11 mouse cellular contexts compared by ENCODE assay signal in the genomic region with DNA sequence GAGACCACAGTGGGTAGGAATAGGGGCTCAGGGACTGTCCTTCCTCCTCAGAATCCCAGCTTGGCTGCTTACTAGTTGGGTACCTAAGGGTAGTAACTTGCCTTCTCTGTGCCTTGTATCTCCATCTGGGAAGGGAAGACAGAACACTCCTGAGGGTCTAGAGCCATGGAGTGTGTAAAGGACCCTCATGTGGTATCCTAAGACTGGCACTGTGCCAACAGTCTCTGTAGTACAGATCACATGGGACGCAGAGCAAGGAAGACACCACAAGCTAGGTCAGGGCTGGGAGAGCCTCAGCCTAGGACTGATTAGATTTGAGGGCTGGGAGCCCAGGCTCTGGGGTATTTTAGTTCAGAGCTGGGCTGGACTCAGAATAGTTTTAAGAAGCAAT. TPM values are rescaled to one million over a fixed set of nuclear protein-coding genes. Genes with fewer than 3 reads are reported as not detected.
DNase-seq lines count a peak whose midpoint lies in the region; ATAC-seq and TF ChIP-seq lines count a peak whose summit lies in the region.
"Had no signal": no experiment of that assay in that cellular context is flagged by ENCODE, and none has a peak within 500 bp of the region (broad histone marks: within the 10 kb centered on the region; RNA-seq: fewer than 3 reads in every experiment).

No protein-coding gene starts in this region.

- H3K9me3 ChIP-seq in heart, embryonic 16.5 days (replicated peaks; ENCODE audit: control insufficient read depth, low read length), result no peaks in the 10 kb centered on the region
- H3K9me3 ChIP-seq in lung, postnatal 0 days (ENCODE audit: low read length), result no peaks in the 10 kb centered on the region
- H3K9me3 ChIP-seq in forebrain, embryonic 14.5 days (replicated peaks; ENCODE audit: control insufficient read depth, low read length), result no peaks in the 10 kb centered on the region
- H3K9me3 ChIP-seq in neural tube, embryonic 15.5 days (replicated peaks), result no peaks in the 10 kb centered on the region

- H3K9ac ChIP-seq in heart, embryonic 16.5 days (ENCODE audit: low read length), result no peak overlapping the region
- H3K9ac ChIP-seq in lung, postnatal 0 days (replicated peaks; ENCODE audit: low read depth), result no peak overlapping the region
- no peak overlapping the region for H3K9ac ChIP-seq in forebrain, embryonic 14.5 days (ENCODE audit: low read length)
- no peak overlapping the region for H3K9ac ChIP-seq in neural tube, embryonic 15.5 days (replicated peaks)

- TF ChIP-seq EP300 in lung, postnatal 0 days (IDR thresholded peaks at IDR 0.05), result no peak

- 29% methylated on average over 1 of the region's 1 CpGs for WGBS in heart, embryonic 16.5 days
- 38% methylated on average over 1 of the region's 1 CpGs for WGBS in lung, postnatal 0 days
- WGBS in forebrain, embryonic 14.5 days, result 65% methylated on average over 1 of the region's 1 CpGs
- 59% methylated on average over 1 of the region's 1 CpGs for WGBS in neural tube, embryonic 15.5 days

- TF ChIP-seq CTCF in lung, postnatal 0 days (IDR thresholded peaks at IDR 0.05), result no peak

- intact Hi-C loops in heart, postnatal 25 days (cut with DNase I), result no loop called here

- DNase-seq in heart, postnatal 25 days (ENCODE audit: low spot score), result no peak
- no peak for DNase-seq in lung, postnatal 0 days (ENCODE audit: low spot score)
- no peak for DNase-seq in lung, postnatal 14 days
- peak; percentile 52 for DNase-seq in forebrain, embryonic 14.5 days (ENCODE audit: low spot score)
- DNase-seq in gastrocnemius, postnatal 25 days, result no peak
- DNase-seq: kidney, postnatal 14 days; lung, adult 2 months; right cerebral cortex, adult 18-20 months had no signal

- ATAC-seq in heart, embryonic 16.5 days (replicated peaks; ENCODE audit: extremely low read depth, insufficient read depth, low FRiP score), result 0 out of 2 replicates have a peak, but pooled peaks have one; percentile 43
- ATAC-seq in lung, postnatal 0 days, result peak; percentile 22; the same call in 1 of the 2 replicates
- peak; percentile 43; the same call in 1 of the 2 replicates for ATAC-seq in forebrain, embryonic 14.5 days
- ATAC-seq in neural tube, embryonic 15.5 days (ENCODE audit: low FRiP score), result peak; percentile 5; the same call in 1 of the 2 replicates
- ATAC-seq in megakaryocyte-erythroid progenitor cell, adult 5-6 weeks (replicated peaks; ENCODE audit: low FRiP score, low TSS enrichment, poor library complexity, severe bottlenecking), result no peak

- H3K4me2 ChIP-seq in heart, embryonic 16.5 days (ENCODE audit: low read depth, low read length), result no peak overlapping the region
- H3K4me2 ChIP-seq in lung, postnatal 0 days (replicated peaks; ENCODE audit: low read depth, low read length), result no peak overlapping the region
- no peak overlapping the region for H3K4me2 ChIP-seq in forebrain, embryonic 14.5 days (ENCODE audit: low read length)
- no peak overlapping the region for H3K4me2 ChIP-seq in neural tube, embryonic 15.5 days

- H3K4me1 ChIP-seq in heart, embryonic 16.5 days (ENCODE audit: control insufficient read depth, insufficient read depth, low read length), result peaks cover 18% of the 10 kb centered on the region
- peaks cover 5% of the 10 kb centered on the region; the same call in 1 of the 2 replicates for H3K4me1 ChIP-seq in lung, postnatal 0 days (ENCODE audit: insufficient read depth, low read depth, low read length)
- H3K4me1 ChIP-seq in forebrain, embryonic 14.5 days (ENCODE audit: control insufficient read depth, insufficient read depth, low read length), result peaks cover 13% of the 10 kb centered on the region; the same call in 1 of the 2 replicates
- H3K4me1 ChIP-seq in neural tube, embryonic 15.5 days, result peaks cover 15% of the 10 kb centered on the region

- H3K27me3 ChIP-seq in heart, embryonic 16.5 days (ENCODE audit: control insufficient read depth, insufficient read depth, low read length), result no peaks in the 10 kb centered on the region
- H3K27me3 ChIP-seq in lung, postnatal 0 days (replicated peaks; ENCODE audit: insufficient read depth, low read length), result no peaks in the 10 kb centered on the region
- no peaks in the 10 kb centered on the region for H3K27me3 ChIP-seq in forebrain, embryonic 14.5 days (replicated peaks; ENCODE audit: control insufficient read depth, insufficient read depth, low read length)
- H3K27me3 ChIP-seq in neural tube, embryonic 15.5 days (replicated peaks), result 0 out of 2 replicates have a peak, but pooled peaks cover 2% of the 10 kb centered on the region

- H3K36me3 ChIP-seq in heart, embryonic 16.5 days (ENCODE audit: control insufficient read depth, insufficient read depth), result no peaks in the 10 kb centered on the region
- no peaks in the 10 kb centered on the region for H3K36me3 ChIP-seq in lung, postnatal 0 days (ENCODE audit: insufficient read depth, low read length)
- no peaks in the 10 kb centered on the region; the same call in 1 of the 2 replicates for H3K36me3 ChIP-seq in forebrain, embryonic 14.5 days (ENCODE audit: control insufficient read depth, insufficient read depth, low read length)
- H3K36me3 ChIP-seq in neural tube, embryonic 15.5 days, result peaks cover 25% of the 10 kb centered on the region

- no peak overlapping the region for H3K27ac ChIP-seq in heart, embryonic 16.5 days (ENCODE audit: low read length)
- no peak overlapping the region for H3K27ac ChIP-seq in lung, postnatal 0 days (ENCODE audit: low read length)
- peak overlapping the region; percentile 66 for H3K27ac ChIP-seq in forebrain, embryonic 14.5 days (ENCODE audit: low read depth, low read length)
- no peak overlapping the region for H3K27ac ChIP-seq in neural tube, embryonic 15.5 days (replicated peaks)

- H3K4me3 ChIP-seq in heart, embryonic 16.5 days (ENCODE audit: low read length), result no peak overlapping the region
- no peak overlapping the region for H3K4me3 ChIP-seq in lung, postnatal 0 days (ENCODE audit: low read depth, low read length)
- no peak overlapping the region for H3K4me3 ChIP-seq in forebrain, embryonic 14.5 days (ENCODE audit: low read depth, low read length)
- H3K4me3 ChIP-seq in neural tube, embryonic 15.5 days (replicated peaks), result no peak overlapping the region

RNA-seq across cellular contexts. Expression of a gene that starts 27.3 kb away (rescaled TPM):
- polyA plus RNA-seq in heart, embryonic 16.5 days (2015; fragmentation: Nextera tagmentation; extraction: Ambion mirVana), result 27.1 and 30.8 TPM in 2 replicates
- 10 to 100 TPM; 16.0 TPM for total RNA-seq in heart, postnatal 25 days (2021)
- polyA plus RNA-seq in lung, postnatal 0 days (2015; fragmentation: Nextera tagmentation; extraction: Ambion mirVana), result 31.2 and 34.0 TPM in 2 replicates
- 32.8 and 35.4 TPM in 2 replicates for polyA plus RNA-seq in forebrain, embryonic 14.5 days (2014; fragmentation: Nextera tagmentation; extraction: Ambion mirVana)
- polyA plus RNA-seq in neural tube, embryonic 15.5 days (2015; fragmentation: Nextera tagmentation; extraction: Ambion mirVana), result 33.1 and 36.9 TPM in 2 replicates
- total RNA-seq in megakaryocyte-erythroid progenitor cell, adult 5-6 weeks (2014; fragmentation: Nextera tagmentation), result 28.5 and 30.9 TPM in 2 replicates
- 18.2 and 66.2 TPM in 2 replicates for total RNA-seq in megakaryocyte-erythroid progenitor cell, adult 5-6 weeks (2017)
- 10 to 100 TPM; 12.4 to 12.9 TPM for total RNA-seq in gastrocnemius, postnatal 25 days (2021)
